Mouse (Mus musculus) megakaryocyte, embryonic 14.5 days (primary cell): ENCODE results near the gene Tfcp2l1.

Experiments
- FLI1 ChIP-seq: IDR thresholded peaks from 2 replicates; pipeline ENCODE4 v1.6.1; 2012; ENCODE audit warnings: low read length, inconsistent platforms, mixed read lengths
- GATA1 ChIP-seq: IDR thresholded peaks from 3 replicates; pipeline ENCODE4 v1.6.1; 2012; ENCODE audit warnings: mixed read lengths, low read length, inconsistent platforms, borderline replicate concordance

DNA sequence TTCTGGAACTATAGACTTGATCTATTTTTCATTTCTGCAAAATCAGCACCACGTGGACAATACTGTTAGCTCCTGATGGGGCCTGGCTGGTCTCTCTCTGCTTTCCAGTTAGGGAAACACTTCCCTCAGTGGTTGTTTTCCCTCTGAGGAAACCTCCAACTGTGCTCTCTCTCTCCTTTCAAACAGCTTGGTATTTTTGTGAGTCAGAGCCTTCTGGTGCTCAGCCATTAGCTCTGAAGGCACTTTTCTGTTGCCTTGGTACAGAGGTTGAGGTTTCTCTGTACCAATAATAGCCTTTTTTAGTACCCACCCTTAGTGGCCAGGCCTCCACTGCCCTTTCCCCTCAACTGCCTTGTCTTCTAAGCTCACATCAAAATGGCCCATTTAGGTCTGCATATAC lies 88.5 kb downstream of the Tfcp2l1 start:
- TF ChIP-seq FLI1 (no peak), GATA1 (no peak)
